Mouse (Mus musculus) frontal cortex, adult 2 months (tissue): ENCODE data around the gene Gm7257. TPM values are rescaled to one million over a fixed set of nuclear protein-coding genes. Genes with fewer than 3 reads are reported as not detected.

Source experiments
- DNase-seq, 2 experiments: peaks; one replicate each; pipeline ENCODE4 v3.0.0; 2022; ENCODE audit warnings: low spot score in 1 of 2; ENCODE audit errors: extremely low spot score in 1 of 2
- polyA plus RNA-seq: library from polyadenylated mRNA; depleted of rRNA; stranded (reverse); fragments of >200 nt; gene quantifications from 2 replicates; pipeline ENCODE4 v1.2.3, GENCODE M21; 2012; rRNA removed

Gm7257 gene
- polyA plus RNA-seq: not detected in 2 replicates

- no peak for DNase-seq
Measured at GRCm38 (mm10) chr9:36431584-36431983, at the start of gene Gm7257. Gene Gm7257, plus strand, starts transcription at chr9:36431884.

DNA sequence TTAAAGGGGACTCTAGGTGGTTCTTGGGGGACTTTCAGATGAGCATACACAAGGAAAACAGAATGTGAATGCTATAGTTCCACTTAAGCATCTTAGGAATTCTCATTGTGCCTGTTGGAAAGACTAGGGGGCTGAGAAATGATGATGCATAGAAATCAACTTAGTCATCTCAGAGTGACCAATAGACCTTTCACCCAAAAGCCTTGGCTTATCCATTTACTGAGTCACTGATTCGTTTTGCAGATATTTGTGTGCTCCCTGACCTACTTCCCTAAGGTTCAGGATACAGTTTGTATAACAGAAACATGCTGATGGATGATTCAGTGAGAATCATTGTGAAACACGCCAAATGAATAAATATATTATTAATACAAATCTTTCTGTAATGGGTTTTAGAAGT, 28.7 kb upstream of the Gm7257 start:
- no peak for DNase-seq

GRCm38 (mm10) chr9:36435051-36435764, 3.5 kb downstream of the Gm7257 start:
- DNase-seq: peak in 1 of 2 experiments; percentile 11

DNA sequence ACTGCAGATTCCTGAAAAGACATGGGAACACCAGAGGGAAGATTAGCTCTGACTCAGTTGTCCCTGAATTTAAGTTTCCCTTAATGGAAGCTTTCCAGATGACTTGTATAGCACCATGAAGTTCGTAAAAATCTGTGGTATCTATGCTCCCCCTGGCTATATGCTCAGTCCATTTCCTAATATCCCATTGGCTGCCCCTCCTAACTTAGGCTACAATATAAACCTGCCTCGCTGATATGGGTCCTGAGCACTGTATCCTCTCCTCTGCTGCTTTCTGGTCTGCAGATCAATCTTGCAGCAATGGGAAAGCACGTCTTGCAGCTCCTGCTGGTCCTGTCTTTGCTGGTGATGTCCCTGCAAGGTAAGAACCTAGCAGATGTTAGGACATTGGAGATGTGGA, 43.7 kb downstream of the Gm7257 start, which contains the start of gene Gm9513:
Gm9513 (plus strand) TSS at position 301 of the 400 bp plus-strand sequence.
- no peak for DNase-seq

Other genes starting within 250 kb of the Gm7257 start
- gene Gm9513, start 43.8 kb downstream of the Gm7257 start, polyA plus RNA-seq: not detected in 2 replicates
- gene Gm5615, start 110.1 kb downstream of the Gm7257 start, polyA plus RNA-seq: not detected in 2 replicates
- not detected in 2 replicates for gene Gm17689, start 150.8 kb downstream of the Gm7257 start, polyA plus RNA-seq
- gene A630095E13Rik, start 211.5 kb downstream of the Gm7257 start, polyA plus RNA-seq: 0.04 TPM in 1 of 2 replicates, not detected in the other